9 mouse cellular contexts compared by ENCODE assay signal in the genomic region with DNA sequence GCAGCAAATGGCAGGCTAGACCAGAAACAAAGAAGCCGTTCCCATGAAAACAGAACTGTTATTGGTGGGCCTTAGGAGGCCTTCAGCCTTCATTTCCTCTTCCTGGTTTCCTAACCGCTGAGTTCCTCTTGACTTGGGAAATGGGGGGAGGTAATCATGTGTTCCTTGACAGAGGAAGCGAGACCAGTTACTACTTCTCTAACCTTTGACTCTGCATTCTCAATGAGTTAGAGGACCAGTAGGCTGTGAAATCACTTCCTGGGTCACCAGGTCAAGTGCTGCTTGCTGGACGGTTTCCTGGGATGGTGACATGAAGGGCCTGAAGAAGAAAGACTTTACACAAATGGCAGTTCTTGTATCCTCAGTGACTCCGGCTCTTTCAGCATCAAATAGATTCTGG. TPM values are rescaled to one million over a fixed set of nuclear protein-coding genes. Genes with fewer than 3 reads are reported as not detected.
A peak's percentile ranks its signal among the peaks of the same experiment; 100 is the strongest.
DNase-seq lines count a peak whose midpoint lies in the region; ATAC-seq lines count a peak whose summit lies in the region.
"Had no signal": no experiment of that assay in that cellular context is flagged by ENCODE, and none has a peak within 500 bp of the region (broad histone marks: within the 10 kb centered on the region; RNA-seq: fewer than 3 reads in every experiment).

No protein-coding gene starts in this region.

- no peak overlapping the region for H3K4me3 ChIP-seq in lung, embryonic 16.5 days (ENCODE audit: low read length)
- no peak overlapping the region for H3K4me3 ChIP-seq in forebrain, embryonic 14.5 days (ENCODE audit: low read depth, low read length)

- H3K36me3 ChIP-seq in lung, embryonic 16.5 days (ENCODE audit: control insufficient read depth, insufficient read depth, low read length) = no peaks in the 10 kb centered on the region
- no peaks in the 10 kb centered on the region for H3K36me3 ChIP-seq in forebrain, embryonic 14.5 days (ENCODE audit: control insufficient read depth, insufficient read depth, low read length)

- intact Hi-C loops in left cerebral cortex, postnatal 14 days (cut with DNase I) = no loop called here

- peak; percentile 31; the same call in 1 of the 2 replicates for ATAC-seq in lung, embryonic 16.5 days (ENCODE audit: low read depth)
- no peak for ATAC-seq in forebrain, embryonic 14.5 days

- peak; percentile 31 for DNase-seq in 416B (ENCODE audit: low read depth)
- DNase-seq in adipocyte (ENCODE audit: low spot score) = peak; percentile 68
- DNase-seq in kidney, adult 18-20 months = peak; percentile 20
- no peak for DNase-seq in cerebellum, adult 9-10 months
- DNase-seq in cerebellum, adult 11-12 months = no peak
- no peak for DNase-seq in left cerebral cortex, postnatal 14 days (ENCODE audit: low spot score in 2 of 2)
- DNase-seq in forebrain, embryonic 14.5 days (ENCODE audit: low spot score) = no peak

- peaks cover 8% of the 10 kb centered on the region for H3K4me1 ChIP-seq in lung, embryonic 16.5 days (replicated peaks; ENCODE audit: control insufficient read depth, insufficient read depth, low read length)
- H3K4me1 ChIP-seq in forebrain, embryonic 14.5 days (ENCODE audit: control insufficient read depth, insufficient read depth, low read length) = no peaks in the 10 kb centered on the region

- no peaks in the 10 kb centered on the region for H3K27me3 ChIP-seq in lung, embryonic 16.5 days (ENCODE audit: control insufficient read depth, insufficient read depth, low read depth, low read length)
- no peaks in the 10 kb centered on the region for H3K27me3 ChIP-seq in forebrain, embryonic 14.5 days (replicated peaks; ENCODE audit: control insufficient read depth, insufficient read depth, low read length)

- H3K27ac ChIP-seq in lung, embryonic 16.5 days (ENCODE audit: low read length) = peak overlapping the region; percentile 30; the same call in 1 of the 2 replicates
- no peak overlapping the region for H3K27ac ChIP-seq in forebrain, embryonic 14.5 days (ENCODE audit: low read depth, low read length)
- H3K27ac ChIP-seq: hindbrain, embryonic 14.5 days had no signal

- H3K4me2 ChIP-seq in lung, embryonic 16.5 days (ENCODE audit: low read depth, low read length) = no peak overlapping the region
- H3K4me2 ChIP-seq in forebrain, embryonic 14.5 days (ENCODE audit: low read length) = no peak overlapping the region
- H3K4me2 ChIP-seq: hindbrain, embryonic 14.5 days had no signal

- H3K9ac ChIP-seq in lung, embryonic 16.5 days (ENCODE audit: low read length) = no peak overlapping the region
- H3K9ac ChIP-seq in forebrain, embryonic 14.5 days (ENCODE audit: low read length) = no peak overlapping the region
- H3K9ac ChIP-seq: hindbrain, embryonic 14.5 days had no signal

- H3K9me3 ChIP-seq in lung, embryonic 16.5 days (ENCODE audit: control insufficient read depth, low read length) = no peaks in the 10 kb centered on the region
- no peaks in the 10 kb centered on the region for H3K9me3 ChIP-seq in forebrain, embryonic 14.5 days (replicated peaks; ENCODE audit: control insufficient read depth, low read length)

- 41% methylated on average over 5 of the region's 5 CpGs for WGBS in lung, embryonic 16.5 days
- 89% methylated on average over 5 of the region's 5 CpGs for WGBS in forebrain, embryonic 14.5 days

RNA-seq across cellular contexts. Expression of a gene that starts 32.1 kb away (rescaled TPM):
- 69.4 and 72.2 TPM in 2 replicates for polyA plus RNA-seq in lung, embryonic 16.5 days (2015; fragmentation: Nextera tagmentation; extraction: Ambion mirVana)
- 10 to 100 TPM; 84.7 to 89.4 TPM for total RNA-seq in left cerebral cortex, postnatal 14 days (2021)
- polyA plus RNA-seq in forebrain, embryonic 14.5 days (2014; fragmentation: Nextera tagmentation; extraction: Ambion mirVana) = 168 and 170 TPM in 2 replicates

RNA-seq across cellular contexts. Expression of a gene that starts 45.0 kb away (rescaled TPM):
- polyA plus RNA-seq in lung, embryonic 16.5 days (2015; fragmentation: Nextera tagmentation; extraction: Ambion mirVana) = 13.9 and 15.4 TPM in 2 replicates
- 10 to 100 TPM; 27.2 to 28.2 TPM for total RNA-seq in left cerebral cortex, postnatal 14 days (2021)
- polyA plus RNA-seq in forebrain, embryonic 14.5 days (2014; fragmentation: Nextera tagmentation; extraction: Ambion mirVana) = 4.7 and 5.1 TPM in 2 replicates

Comparison
In these comparisons a context has a peak if more than half of its experiments do, and no peak if none do; other contexts are left out.
1. DNase-seq: peak in 416B (single experiment), adipocyte (single experiment) and kidney, adult 18-20 months (single experiment); none in cerebellum, adult 9-10 months (single experiment), cerebellum, adult 11-12 months (single experiment), left cerebral cortex, postnatal 14 days (0 of 2) and forebrain, embryonic 14.5 days (single experiment).